Mouse (Mus musculus) fibroblast of lung, adult 2 months (primary cell): Measurements from ENCODE around the gene Pmp22.

ENCODE experiments used
- DNase-seq: peaks from one replicate; pipeline ENCODE4 v3.0.0-alpha.2; 2011; ENCODE audit warnings: low read depth

Pmp22 gene

DNA sequence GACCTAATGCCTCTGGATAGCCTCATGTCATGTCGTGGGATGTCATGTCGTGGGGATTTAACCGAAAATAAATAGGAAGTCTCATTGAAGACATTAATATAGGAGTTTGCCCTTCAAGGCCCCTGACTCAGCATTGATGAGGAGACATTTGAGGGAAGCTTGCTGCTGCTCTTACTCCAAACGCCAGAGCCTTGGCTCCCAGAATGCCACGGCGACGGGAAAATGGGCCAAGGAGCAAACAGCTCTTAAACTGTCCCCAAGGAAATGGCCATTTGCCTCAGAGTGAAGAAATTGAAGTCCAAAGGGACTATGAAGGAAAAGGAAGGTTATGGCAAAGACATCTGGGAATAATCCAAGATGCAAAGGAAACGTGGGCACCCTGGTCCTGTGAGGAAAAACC is 34.8 kb downstream of the Pmp22 start:
- no peak for DNase-seq

DNA sequence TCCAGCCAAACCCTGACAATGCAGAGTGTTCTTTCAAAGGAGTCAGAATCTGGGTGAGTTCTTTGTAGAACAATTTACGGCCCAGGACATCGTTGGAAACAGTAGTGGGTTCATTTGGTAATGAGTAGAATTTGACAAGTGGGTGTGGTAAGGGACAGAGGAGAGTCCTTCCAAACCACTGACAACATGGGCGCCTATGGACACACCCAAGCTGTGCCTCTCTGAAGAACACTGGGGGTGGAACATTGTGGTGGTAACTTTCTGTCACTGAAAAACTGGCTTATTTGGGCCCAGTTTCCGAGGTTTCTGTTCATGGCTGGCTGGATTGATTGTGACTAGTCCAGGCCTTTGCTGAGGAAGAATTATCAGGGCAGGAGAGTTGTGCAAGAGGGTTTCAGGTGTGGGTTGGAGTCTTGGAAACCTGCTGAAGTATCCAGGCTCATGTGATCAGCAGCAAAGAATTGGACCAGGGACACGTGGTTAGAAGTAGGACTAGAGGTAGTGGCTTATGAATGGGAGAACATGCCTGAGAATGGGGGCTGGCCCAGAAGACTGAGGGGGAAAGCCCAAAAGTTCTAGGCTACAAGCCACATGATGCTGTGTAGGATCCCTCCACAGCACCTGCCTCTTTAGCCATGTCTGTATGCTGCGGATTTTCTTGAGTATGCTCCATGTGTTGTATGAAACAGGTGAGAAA is 35.4 kb downstream of the Pmp22 start:
- no peak for DNase-seq

GRCm38 (mm10) chr11:63164756-63165484 is 36.1 kb downstream of the Pmp22 start:
- DNase-seq: no peak

DNA sequence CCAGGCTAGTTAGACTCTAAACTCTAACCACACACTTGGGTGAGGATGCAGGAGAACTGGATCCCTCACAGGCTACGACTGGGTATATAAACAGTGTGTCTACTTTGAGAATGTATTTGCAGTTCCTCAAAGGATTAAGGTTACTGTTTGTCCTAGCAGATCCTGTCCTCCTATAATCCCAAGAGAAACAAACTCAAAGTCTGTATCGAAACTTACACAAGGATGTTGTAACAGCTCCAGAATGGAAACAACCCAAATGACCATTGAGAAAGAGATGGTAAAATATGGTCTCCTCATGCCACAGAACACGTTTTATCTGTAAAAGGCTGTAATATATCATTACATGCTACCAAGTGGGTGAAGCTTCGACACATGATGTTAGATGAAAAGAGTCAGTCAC is 39.0 kb downstream of the Pmp22 start:
- DNase-seq: no peak

GRCm38 (mm10) chr11:63168551-63169258 is 39.9 kb downstream of the Pmp22 start:
- no peak for DNase-seq

DNA sequence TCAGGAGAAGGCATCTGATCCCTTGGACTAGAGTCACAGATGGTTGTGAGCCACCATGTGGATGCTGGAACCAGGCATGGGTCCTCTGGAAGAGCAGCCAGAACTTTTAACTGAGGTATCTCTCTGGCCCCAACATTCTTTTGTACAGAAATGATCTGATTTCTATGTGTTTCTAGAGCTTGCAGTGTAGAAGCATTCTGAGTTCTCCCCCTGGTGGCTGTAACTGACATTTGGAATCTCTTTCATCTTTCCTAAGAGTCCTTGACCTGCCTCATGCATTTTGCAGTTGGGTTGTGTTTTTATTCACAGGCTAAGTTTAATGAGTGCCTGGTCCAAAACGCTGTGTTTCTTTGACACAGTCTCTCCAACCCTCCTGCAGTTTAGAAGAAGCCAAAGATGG is 43.2 kb downstream of the Pmp22 start:
- no peak for DNase-seq

DNA sequence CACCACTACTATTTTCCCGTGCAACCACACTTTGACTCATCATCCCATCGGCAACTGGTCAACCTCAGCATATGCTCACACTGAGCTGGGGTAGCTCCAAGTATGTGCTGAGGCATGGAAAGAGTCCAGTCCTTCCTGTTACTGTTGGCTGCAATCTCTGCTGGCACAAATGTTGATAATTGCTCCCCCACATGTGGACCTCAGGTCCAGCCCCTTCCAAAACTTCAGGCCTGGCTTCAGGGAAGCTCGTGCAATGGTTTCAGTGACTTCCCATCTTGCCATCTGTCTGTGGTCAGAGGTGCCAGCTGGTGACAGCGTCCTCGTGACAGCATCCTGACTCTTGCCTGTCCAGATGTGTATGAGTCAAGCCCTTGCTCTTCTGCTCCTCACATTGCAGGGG is 44.8 kb downstream of the Pmp22 start:
- DNase-seq: peak; percentile 87

DNA sequence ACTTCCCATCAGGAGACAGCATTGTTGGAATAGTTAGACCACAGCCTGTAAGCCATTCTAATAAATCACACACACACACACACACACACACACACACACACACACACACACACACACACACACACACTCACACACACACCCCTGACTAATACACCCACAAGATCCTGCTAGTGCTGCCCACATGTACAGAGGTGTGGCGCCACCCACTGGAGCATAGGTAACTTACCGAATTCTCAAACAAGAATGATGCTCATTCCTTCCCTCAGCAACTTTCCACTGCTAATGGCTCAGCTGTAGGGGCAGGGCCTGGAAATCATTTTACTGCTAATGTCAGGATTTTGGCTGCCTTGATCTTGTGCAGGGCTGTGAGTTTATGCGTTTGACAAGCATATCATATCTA is 46.5 kb downstream of the Pmp22 start:
- DNase-seq: no peak

DNA sequence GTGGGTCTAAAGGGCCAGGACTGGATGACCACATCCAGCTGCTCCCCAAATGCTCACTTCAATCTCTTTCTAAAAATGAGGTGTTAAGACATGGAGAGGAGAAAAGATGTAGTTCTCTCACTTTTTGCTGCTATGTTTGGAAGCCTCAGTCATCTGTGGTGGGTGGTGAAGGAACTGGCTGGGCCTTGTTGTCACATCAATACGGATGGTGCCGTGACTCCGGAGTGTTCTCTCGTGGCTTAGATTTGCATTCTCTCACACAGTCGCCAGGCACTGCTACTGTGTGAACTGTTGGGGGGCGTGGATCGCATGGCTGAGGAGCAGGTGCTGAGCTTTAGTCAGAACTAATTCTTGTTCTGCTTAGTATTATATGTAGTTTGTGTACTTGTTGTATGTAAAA is 47.6 kb downstream of the Pmp22 start:
- DNase-seq: no peak

DNA sequence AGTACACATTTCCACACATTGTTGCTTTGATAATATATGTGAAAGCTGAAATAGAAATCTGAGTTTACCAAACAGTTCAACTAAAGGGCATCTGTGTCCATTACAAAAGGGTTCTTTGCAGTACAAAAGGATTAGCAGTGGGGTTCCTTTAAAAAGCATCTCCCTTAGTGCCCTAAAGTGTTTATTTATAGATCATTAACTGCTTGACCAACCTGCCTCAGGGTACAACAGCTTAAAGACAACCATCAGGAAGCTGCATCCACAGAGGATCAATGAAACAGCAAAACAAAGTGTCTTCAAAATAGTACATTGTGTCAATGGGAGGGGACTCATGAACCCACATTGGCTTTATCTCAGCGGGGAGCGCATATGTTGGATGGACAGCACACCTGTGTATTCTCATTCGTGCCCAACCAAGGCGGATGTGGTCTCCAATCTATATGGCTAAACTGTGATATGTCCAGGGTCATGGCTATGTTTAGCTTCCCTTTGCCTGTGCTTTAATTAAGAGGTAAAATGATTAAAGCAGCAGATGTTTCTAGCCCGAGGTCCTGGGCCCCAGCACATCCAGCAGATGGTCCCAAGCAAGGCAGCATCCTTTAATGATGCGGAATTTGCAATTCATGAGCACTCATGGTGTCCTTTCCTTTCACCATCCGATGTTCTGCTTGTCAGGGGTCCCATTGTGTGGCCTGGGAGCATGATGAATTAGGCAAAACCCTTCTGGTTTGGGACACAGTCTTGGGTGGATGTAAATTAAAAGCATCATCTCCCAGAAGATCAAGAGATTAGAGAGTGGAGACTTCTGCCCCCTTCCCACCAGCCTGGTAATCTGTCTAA is 51.7 kb downstream of the Pmp22 start:
- DNase-seq: no peak

DNA sequence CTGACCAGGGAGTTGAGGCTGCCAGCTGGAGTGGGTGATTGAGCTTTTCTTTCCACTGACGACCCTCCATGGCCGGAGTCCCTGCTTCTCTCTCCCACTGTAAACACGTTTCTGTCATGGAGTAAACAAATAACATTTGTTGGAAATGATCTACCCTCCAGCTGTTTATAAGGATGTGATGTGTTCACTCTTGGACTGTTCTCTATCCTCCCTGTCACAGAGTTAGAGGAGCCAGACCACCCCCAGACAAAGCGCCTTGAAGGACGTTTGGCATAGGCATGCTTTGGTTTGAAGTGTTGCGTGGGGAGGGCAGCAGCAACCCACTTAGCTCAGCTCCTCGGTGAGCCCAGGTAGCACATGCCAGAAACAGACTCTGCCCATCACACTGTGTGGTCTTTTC is 60.0 kb downstream of the Pmp22 start:
- DNase-seq: no peak

GRCm38 (mm10) chr11:63198070-63198469 is 69.3 kb downstream of the Pmp22 start:
- DNase-seq: no peak

- no peak for DNase-seq
These were observed 73.3 kb downstream of the Pmp22 start for GRCm38 (mm10) chr11:63201989-63202535.
